Comparison of ENCODE assay signal across 24 mouse cellular contexts in genomic region chr5:90684994-90685393, GRCm38 (mm10).
"Had no signal": no experiment of that assay in that cellular context is flagged by ENCODE, and none has a peak within 500 bp of the region (broad histone marks: within the 10 kb centered on the region; RNA-seq: fewer than 3 reads in every experiment).

No protein-coding gene starts in this region.

- H3K36me3 ChIP-seq: heart, embryonic 10.5 days; heart, embryonic 12.5 days; hindbrain, embryonic 10.5 days; hindbrain, embryonic 12.5 days; intestine, embryonic 15.5 days; kidney, embryonic 15.5 days; limb, embryonic 13.5 days; limb, embryonic 15.5 days; liver, embryonic 12.5 days had no signal

- H3K4me3 ChIP-seq: heart, embryonic 10.5 days; heart, embryonic 12.5 days; hindbrain, embryonic 10.5 days; hindbrain, embryonic 12.5 days; intestine, embryonic 15.5 days; kidney, embryonic 15.5 days; limb, embryonic 13.5 days; limb, embryonic 15.5 days; liver, embryonic 12.5 days had no signal

- H3K27ac ChIP-seq: heart, embryonic 10.5 days; hindbrain, embryonic 10.5 days; hindbrain, embryonic 12.5 days; hindbrain, embryonic 14.5 days; intestine, embryonic 15.5 days; kidney, embryonic 15.5 days; kidney, postnatal 0 days; limb, embryonic 13.5 days; limb, embryonic 15.5 days; liver, embryonic 12.5 days; liver, embryonic 14.5 days had no signal

- ATAC-seq: hindbrain, embryonic 16.5 days; inflammation-experienced regulatory T-cells, adult 6 months; intestine, embryonic 15.5 days; intestine, postnatal 0 days; liver, embryonic 12.5 days had no signal

- H3K27me3 ChIP-seq: hindbrain, embryonic 12.5 days; intestine, embryonic 15.5 days; kidney, embryonic 15.5 days; limb, embryonic 13.5 days; limb, embryonic 15.5 days; liver, embryonic 12.5 days had no signal

- H3K4me1 ChIP-seq: heart, embryonic 10.5 days; heart, embryonic 12.5 days; hindbrain, embryonic 10.5 days; hindbrain, embryonic 12.5 days; intestine, embryonic 15.5 days; kidney, embryonic 15.5 days; limb, embryonic 13.5 days; limb, embryonic 15.5 days had no signal

- H3K9ac ChIP-seq: heart, embryonic 12.5 days; hindbrain, embryonic 12.5 days; hindbrain, embryonic 14.5 days; intestine, embryonic 15.5 days; kidney, embryonic 15.5 days; limb, embryonic 13.5 days; limb, embryonic 15.5 days; liver, embryonic 12.5 days; liver, embryonic 14.5 days had no signal

- H3K4me2 ChIP-seq: heart, embryonic 12.5 days; hindbrain, embryonic 12.5 days; hindbrain, embryonic 14.5 days; intestine, embryonic 15.5 days; kidney, embryonic 15.5 days; limb, embryonic 13.5 days; limb, embryonic 15.5 days; liver, embryonic 12.5 days had no signal

- H3K9me3 ChIP-seq: heart, embryonic 10.5 days; heart, embryonic 12.5 days; hindbrain, embryonic 10.5 days; hindbrain, embryonic 12.5 days; intestine, embryonic 15.5 days; kidney, embryonic 15.5 days; limb, embryonic 13.5 days; limb, embryonic 15.5 days; liver, embryonic 12.5 days had no signal

- DNase-seq: gastrocnemius, postnatal 25 days; heart, adult 18-20 months; heart, postnatal 10 days; heart, postnatal 4 days; kidney, adult 18-20 months; kidney, postnatal 14 days; layer of hippocampus, adult 9-11 months; layer of hippocampus, postnatal 36 days; left cerebral cortex, postnatal 4 days had no signal
